Mouse (Mus musculus) thymus, adult 2 months (tissue): Measurements from ENCODE around the gene Adcy6. TPM values are rescaled to one million over a fixed set of nuclear protein-coding genes. Genes with fewer than 3 reads are reported as not detected.
"Not testable (repeated sequence)": the region's sequence is repeated elsewhere in the genome, so short reads cannot be mapped to it uniquely, and the experiment has no call there.

Source experiments
- DNase-seq: peaks from one replicate; pipeline ENCODE4 v3.0.0; 2021
- H3K27ac ChIP-seq: fragments of 200-500 bp; 2 replicates; pipeline ENCODE4 v1.5.1; 2012; ENCODE audit warnings: low read length, control low read depth; ENCODE audit not compliant: control insufficient read depth, insufficient read depth
- H3K27me3 ChIP-seq: fragments of 200-500 bp; 2 replicates; pipeline ENCODE4 v1.6.1; 2012; ENCODE audit warnings: mild to moderate bottlenecking, low read length, moderate library complexity, mixed read lengths; ENCODE audit not compliant: control insufficient read depth, insufficient read depth
- H3K36me3 ChIP-seq: fragments of 200-500 bp; 2 replicates; pipeline ENCODE4 v1.6.1; 2012; ENCODE audit warnings: mild to moderate bottlenecking, low read length, moderate library complexity; ENCODE audit not compliant: control insufficient read depth, insufficient read depth
- H3K4me1 ChIP-seq: fragments of 200-500 bp; replicated peaks from 2 replicates; pipeline ENCODE4 v1.6.1; 2012; ENCODE audit warnings: low read length; ENCODE audit not compliant: control insufficient read depth, insufficient read depth
- H3K4me3 ChIP-seq: fragments of 200-500 bp; 2 replicates; pipeline ENCODE4 v1.5.1; 2012; ENCODE audit warnings: mild to moderate bottlenecking, low read length, control low read depth, moderate library complexity; ENCODE audit not compliant: control insufficient read depth, insufficient read depth
- CTCF ChIP-seq: fragments of 200-500 bp; IDR thresholded peaks from 2 replicates; pipeline ENCODE4 v1.5.1; 2012; ENCODE audit warnings: mild to moderate bottlenecking, control low read depth, low read length, moderate library complexity, borderline replicate concordance; ENCODE audit not compliant: control insufficient read depth, poor library complexity, insufficient read depth; ENCODE audit errors: extremely low read depth
- POLR2A ChIP-seq: fragments of 200-500 bp; IDR thresholded peaks from 2 replicates; pipeline ENCODE4 v1.6.1; 2012; ENCODE audit warnings: mild to moderate bottlenecking, low read length, control low read depth, moderate library complexity; ENCODE audit not compliant: control insufficient read depth, poor library complexity, insufficient read depth; ENCODE audit errors: extremely low read depth
- WGBS: fragments of 180-500 bp; shearing (Covaris S2); methylation state at CpG from one replicate; pipeline ENCODE4 v1.1.7; 2018; 5-methylcytosine and 5-hydroxymethylcytosine counted together
- polyA plus RNA-seq: library from polyadenylated mRNA; depleted of rRNA; stranded (reverse); fragments of >200 nt; gene quantifications from 2 replicates; pipeline ENCODE4 v1.2.3, GENCODE M21; 2012

The Adcy6 gene
- polyA plus RNA-seq, 1 experiment = 230 TPM

DNA sequence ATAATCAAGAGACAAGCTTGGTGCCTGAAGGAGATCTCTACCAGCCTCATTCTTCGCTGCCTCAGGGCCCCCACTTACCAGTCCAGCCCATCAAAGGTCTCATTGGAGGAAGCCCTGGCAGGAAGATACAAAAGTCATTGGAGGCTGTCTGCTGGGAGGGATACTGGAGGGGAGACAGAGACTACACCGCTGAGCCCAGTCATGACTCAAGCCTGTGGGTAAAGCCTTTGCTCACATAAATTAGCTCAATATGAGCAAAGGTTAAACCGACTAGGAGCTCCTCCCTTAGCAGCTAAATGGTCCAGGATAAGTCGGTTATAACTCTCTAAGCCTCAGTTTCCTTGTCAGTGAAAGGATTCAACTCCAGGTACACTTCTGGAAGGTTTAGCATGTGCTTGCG, 14.8 kb downstream of the Adcy6 start:
- Histone ChIP-seq H3K4me1 (peaks cover 18% of the 10 kb centered on the region), H3K27ac (no peak overlapping the region), H3K36me3 (peaks cover 77% of the 10 kb centered on the region), H3K27me3 (no peaks in the 10 kb centered on the region), H3K4me3 (no peak overlapping the region)
- 94% methylated on average over 5 of the region's 5 CpGs for WGBS
- TF ChIP-seq POLR2A (no peak), CTCF (no peak)
- DNase-seq = no peak

DNA sequence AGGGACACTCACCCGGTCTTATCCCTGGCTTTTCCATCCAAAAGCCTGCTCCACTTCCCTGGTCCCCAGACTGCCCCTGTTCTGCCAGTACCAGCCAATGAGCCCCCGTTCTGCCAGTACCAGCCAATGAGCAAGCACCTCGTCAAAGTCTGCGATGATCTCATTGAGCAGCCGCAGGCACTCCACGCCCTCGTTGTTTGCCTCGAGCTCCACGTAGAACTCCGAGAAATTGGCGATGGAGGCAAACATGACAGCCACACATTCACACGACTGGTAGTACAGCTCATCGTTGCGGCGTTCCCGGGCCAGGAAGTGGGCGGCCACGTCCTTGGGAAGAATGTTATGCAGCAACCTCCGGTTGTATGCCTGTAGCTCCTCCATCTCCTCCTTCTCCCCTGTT, 15.7 kb downstream of the Adcy6 start:
- no peaks in the 10 kb centered on the region for H3K27me3 ChIP-seq
- DNase-seq = no peak
- no peak overlapping the region for H3K4me3 ChIP-seq
- H3K36me3 ChIP-seq = peaks cover 73% of the 10 kb centered on the region
- 97% methylated on average over 19 of the region's 19 CpGs for WGBS
- TF ChIP-seq POLR2A = no peak
- no peak for TF ChIP-seq CTCF
- H3K27ac ChIP-seq = no peak overlapping the region
- peaks cover 24% of the 10 kb centered on the region for H3K4me1 ChIP-seq

DNA sequence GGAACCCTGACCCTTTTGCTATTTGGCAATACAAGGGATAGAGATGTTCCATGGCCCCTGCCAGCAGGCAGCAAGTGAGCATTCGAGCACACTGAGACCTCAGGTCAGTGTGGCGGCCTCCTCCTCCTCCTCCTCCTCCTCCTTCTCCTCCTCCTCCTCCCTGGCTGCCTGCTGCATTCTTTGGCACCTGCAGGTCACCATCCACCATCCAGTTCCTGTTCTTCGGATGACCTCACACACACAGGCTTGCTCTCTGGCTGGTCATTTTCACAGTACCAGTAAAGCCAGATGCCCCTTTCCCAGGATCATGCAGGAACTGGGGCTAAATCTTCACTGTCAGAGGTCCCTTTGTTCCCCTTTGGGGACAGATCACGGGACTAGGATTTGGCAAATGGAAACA, 18.5 kb downstream of the Adcy6 start:
- Histone ChIP-seq H3K4me1 (peaks cover 44% of the 10 kb centered on the region), H3K27ac (0 out of 2 replicates have a peak overlapping the region, but pooled peaks have one; percentile 84), H3K36me3 (peaks cover 50% of the 10 kb centered on the region), H3K27me3 (no peaks in the 10 kb centered on the region), H3K4me3 (no peak overlapping the region)
- no peak for DNase-seq
- 86% methylated on average over 4 of the region's 4 CpGs for WGBS
- TF ChIP-seq POLR2A = no peak
- TF ChIP-seq CTCF = no peak

DNA sequence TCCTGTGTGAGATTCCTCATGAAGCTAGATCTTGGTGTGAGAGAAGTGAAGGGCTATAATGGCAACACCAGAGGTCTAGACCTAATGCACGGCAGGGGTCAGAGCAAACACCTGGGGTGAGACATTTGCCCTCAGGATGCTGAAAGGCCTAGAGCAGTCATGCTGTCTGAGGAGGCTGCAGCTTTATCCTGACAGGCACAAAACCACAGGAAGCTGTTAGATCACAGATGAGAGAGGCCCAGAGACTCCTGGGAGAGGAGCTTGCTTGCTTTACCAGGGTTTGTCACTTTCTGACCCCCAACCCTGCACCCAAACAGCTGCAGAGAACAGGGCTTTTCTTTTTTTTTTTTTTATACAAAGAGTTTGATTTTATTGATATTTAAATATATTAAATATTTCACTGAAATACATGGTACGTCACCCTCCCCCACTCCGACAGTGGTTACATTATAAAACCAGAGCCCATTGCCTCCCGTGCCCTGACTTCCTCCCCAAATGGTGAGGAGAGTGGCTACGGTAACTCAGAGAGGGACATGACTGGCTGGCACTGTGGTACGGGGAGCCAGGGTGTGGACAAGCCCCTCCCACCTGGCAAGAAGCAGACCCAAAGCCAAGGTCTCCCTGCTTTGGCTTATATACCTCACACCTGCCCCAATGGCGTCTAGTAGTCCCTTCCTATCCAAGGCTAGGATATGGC, 20.1 kb downstream of the Adcy6 start:
- Histone ChIP-seq H3K4me3 (no peak overlapping the region), H3K36me3 (peaks cover 34% of the 10 kb centered on the region), H3K27me3 (no peaks in the 10 kb centered on the region), H3K4me1 (peaks cover 55% of the 10 kb centered on the region), H3K27ac (peak overlapping the region; percentile 84)
- TF ChIP-seq POLR2A = no peak
- no peak for TF ChIP-seq CTCF
- 9% methylated on average over 7 of the region's 7 CpGs for WGBS
- peak; percentile 70 for DNase-seq

DNA sequence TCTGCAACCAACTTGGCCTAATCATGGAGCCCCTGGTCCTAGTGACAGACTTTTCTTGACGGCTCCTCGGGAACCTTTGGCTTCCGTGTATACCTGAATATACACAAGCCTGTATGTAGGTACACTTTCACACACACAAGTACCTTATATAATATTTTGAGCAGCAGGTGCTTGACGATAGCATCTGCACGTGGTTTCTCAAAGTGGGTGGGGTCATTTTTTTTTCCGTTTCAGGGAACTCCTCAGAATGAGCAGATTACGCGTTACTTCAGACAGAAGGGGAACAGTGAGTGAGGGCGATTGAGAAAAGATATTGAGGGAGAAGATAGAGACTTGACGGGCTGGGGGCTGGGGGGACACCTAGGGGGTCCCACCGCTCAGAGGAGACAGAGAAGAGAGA, 22.1 kb downstream of the Adcy6 start:
- Histone ChIP-seq H3K27ac (no peak overlapping the region), H3K27me3 (no peaks in the 10 kb centered on the region), H3K36me3 (peaks cover 14% of the 10 kb centered on the region), H3K4me3 (no peak overlapping the region), H3K4me1 (peaks cover 55% of the 10 kb centered on the region)
- DNase-seq = peak; percentile 34
- TF ChIP-seq CTCF (no peak), POLR2A (no peak)
- WGBS = 20% methylated on average over 11 of the region's 11 CpGs

DNA sequence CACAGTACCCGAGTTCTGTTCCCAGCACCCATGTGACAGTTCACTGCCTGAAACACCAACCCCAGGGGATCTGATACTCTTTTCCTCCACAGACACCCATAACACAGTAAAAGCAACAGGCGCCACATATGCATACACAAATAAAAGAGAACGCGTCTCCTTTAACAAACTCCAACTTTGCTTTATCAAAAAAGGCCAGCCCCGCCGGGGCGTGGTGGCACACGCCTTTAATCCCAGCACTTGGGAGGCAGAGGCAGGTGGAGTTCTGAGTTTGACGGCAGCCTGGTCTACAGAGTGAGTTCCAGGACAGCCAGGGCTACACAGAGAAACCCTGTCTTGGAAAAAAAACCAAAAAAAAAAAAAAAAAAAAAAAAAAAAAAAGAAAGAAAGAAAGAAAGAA, 23.7 kb downstream of the Adcy6 start:
- H3K4me3 ChIP-seq, DNase-seq, H3K27me3 ChIP-seq, H3K36me3 ChIP-seq: not testable (repeated sequence)
- WGBS = 92% methylated on average over 9 of the region's 9 CpGs
- Histone ChIP-seq H3K4me1 (peaks cover 49% of the 10 kb centered on the region), H3K27ac (peak overlapping the region; percentile 9; the same call in 1 of the 2 replicates)

DNA sequence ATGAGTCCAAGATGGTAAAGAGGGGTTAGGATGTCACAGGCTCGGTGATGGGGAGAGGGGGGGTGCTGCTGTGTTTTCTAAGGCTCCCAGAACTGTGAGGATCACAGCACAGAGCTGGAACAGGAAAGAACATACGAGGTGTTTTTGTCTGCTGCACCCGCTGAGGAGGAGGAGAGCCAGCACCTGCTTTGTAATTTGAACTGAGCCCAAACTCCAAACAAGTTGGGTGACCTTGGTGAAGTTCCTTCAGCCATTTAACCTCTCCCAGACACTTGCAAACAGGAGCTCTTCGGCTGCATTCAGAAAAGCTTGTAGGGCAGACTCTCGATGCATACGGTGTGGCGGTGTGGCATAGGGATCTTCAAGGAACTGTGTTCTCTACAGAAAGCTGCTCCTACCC, 24.5 kb downstream of the Adcy6 start:
- Histone ChIP-seq H3K36me3 (no peaks in the 10 kb centered on the region), H3K27ac (peak overlapping the region; percentile 68), H3K4me3 (no peak overlapping the region), H3K4me1 (peaks cover 41% of the 10 kb centered on the region), H3K27me3 (no peaks in the 10 kb centered on the region)
- TF ChIP-seq CTCF (no peak), POLR2A (no peak)
- WGBS = 69% methylated on average over 7 of the region's 7 CpGs
- DNase-seq = no peak
